Mouse (Mus musculus) B cell, adult 62 days (primary cell): ENCODE results near the gene Ttc5. TPM values are rescaled to one million over a fixed set of nuclear protein-coding genes. Genes with fewer than 3 reads are reported as not detected.

Source experiments
- total RNA-seq: library from RNA; stranded (reverse); gene quantifications from 4 replicates; pipeline ENCODE4 v1.2.4, GENCODE M21; 2023

The Ttc5 gene
- total RNA-seq: 79.5 to 92.1 TPM (median 87.1 TPM) in 4 replicates

DNA sequence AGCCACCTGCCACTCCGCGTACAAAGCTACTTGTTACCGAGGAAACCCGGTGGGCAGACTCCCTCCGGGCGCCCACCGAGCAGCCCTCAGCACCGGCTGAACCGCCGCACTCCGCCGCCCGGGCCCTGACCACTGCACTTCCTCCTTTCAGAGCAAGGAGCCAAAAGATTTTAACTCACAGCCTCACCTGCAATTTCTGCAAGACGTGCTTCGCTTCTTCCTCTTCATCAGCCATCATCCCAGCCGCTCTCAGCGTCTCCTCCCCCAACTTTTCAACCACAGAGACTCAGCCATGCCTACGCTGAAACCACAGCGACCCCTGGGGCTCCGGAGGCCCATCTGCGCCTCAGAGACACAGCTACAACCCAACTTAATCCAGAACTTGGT is at the start of gene Ttc5:
Ttc5 (minus strand) TSS at position 269 of the 387 bp plus-strand sequence.

DNA sequence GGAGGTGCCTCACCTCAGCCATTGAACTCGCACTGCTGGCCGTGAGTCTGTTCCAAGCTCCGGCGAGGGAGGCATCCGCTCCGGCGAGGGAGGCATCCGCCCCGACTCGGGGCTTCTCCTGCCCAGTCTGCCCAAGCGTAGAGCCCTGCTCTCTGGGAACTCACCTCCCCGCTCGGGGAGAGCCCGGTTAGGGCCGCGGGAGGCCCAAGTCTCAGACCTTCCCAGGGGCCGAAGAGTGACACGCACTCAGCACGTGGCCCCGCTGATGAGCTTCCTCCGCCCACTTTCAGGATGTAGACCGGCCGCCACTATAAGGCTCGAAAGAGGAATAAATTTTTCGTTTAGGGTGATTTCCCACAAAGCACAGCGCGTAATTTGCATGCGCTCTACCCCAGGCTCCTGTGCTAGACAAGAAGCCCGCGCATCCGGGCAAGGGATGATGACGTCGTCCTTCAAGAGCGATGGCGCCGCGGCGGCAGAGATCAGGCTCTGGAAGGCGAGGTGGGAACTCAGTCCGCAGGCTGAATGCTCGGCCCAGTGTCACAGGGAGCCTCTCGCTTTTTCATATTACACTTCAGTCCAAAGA is 22.3 kb upstream of the Ttc5 start, which contains the start of the genes Ccnb1ip1 and Parp2:
Ccnb1ip1 (minus strand) TSS at position 246 of the 586 bp plus-strand sequence.
Parp2 (plus strand) TSS at position 355 of the 586 bp plus-strand sequence.

DNA sequence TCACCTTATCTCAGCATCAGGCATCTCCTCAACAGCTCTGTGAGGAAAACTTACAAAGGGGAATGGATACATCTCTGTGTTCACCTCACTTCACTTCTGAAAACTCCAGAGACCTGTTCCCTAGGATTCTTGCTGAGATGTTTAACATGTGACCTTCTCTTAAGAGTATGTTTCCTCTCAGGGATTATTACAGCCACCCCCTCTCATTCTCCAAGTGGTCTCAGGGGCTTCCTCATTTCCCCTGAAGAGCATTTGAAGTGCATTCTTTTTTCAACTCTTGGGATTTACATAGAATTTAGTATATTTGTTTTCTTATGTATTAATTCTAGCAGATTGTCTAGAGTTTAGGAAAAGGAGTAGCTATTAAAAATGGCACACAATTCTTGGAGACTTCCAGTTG is 40.3 kb downstream of the Ttc5 start, which contains the start of gene Olfr749:
Olfr749 (minus strand) TSS at position 101 of the 400 bp plus-strand sequence.

Other genes with a start within 250 kb of the Ttc5 start
- not detected in 4 replicates for gene Olfr744, start 170.6 kb downstream of the Ttc5 start, total RNA-seq
- gene Olfr745, start 146.1 kb downstream of the Ttc5 start, total RNA-seq: not detected in 4 replicates
- not detected in 4 replicates for gene Olfr746, start 138.4 kb downstream of the Ttc5 start, total RNA-seq
- not detected in 4 replicates for gene Olfr747, start 92.3 kb downstream of the Ttc5 start, total RNA-seq
- not detected in 4 replicates for gene Olfr748, start 78.1 kb downstream of the Ttc5 start, total RNA-seq
- gene Olfr749, start 40.4 kb downstream of the Ttc5 start, total RNA-seq: not detected in 4 replicates
- 2.6 TPM in 1 of 4 replicates, not detected in the others for gene Ccnb1ip1, start 22.2 kb upstream of the Ttc5 start, total RNA-seq
- gene Parp2, start 22.3 kb upstream of the Ttc5 start, total RNA-seq: 58.4 to 66.1 TPM (median 62.7 TPM) in 4 replicates
- 42.8 to 52.8 TPM (median 52.1 TPM) in 4 replicates for gene Tep1, start 85.0 kb upstream of the Ttc5 start, total RNA-seq
- not detected in 4 replicates for gene Klhl33, start 112.0 kb upstream of the Ttc5 start, total RNA-seq
- 53.0 to 57.1 TPM (median 55.7 TPM) in 4 replicates for gene Osgep, start 139.4 kb upstream of the Ttc5 start, total RNA-seq
- 45.0 to 50.7 TPM (median 48.6 TPM) in 4 replicates for gene Apex1, start 139.4 kb upstream of the Ttc5 start, total RNA-seq
- gene Pip4p1, start 145.3 kb upstream of the Ttc5 start, total RNA-seq: 218 to 233 TPM (median 228 TPM) in 4 replicates
- gene Pnp, start 145.6 kb upstream of the Ttc5 start, total RNA-seq: 35.7 to 39.8 TPM (median 38.4 TPM) in 4 replicates
- 15.8 to 34.1 TPM (median 21.0 TPM) in 4 replicates for gene Gm49342, start 159.0 kb upstream of the Ttc5 start, total RNA-seq
- gene Pnp2, start 170.5 kb upstream of the Ttc5 start, total RNA-seq: 1.6 to 3.2 TPM (median 1.8 TPM) in 3 of 4 replicates, not detected in the other
- not detected in 4 replicates for gene Rnase10, start 222.2 kb upstream of the Ttc5 start, total RNA-seq